Mouse (Mus musculus): ENCODE measurements around the gene Tex21.

The Tex21 gene

GRCm38 (mm10) chr12:76246646-76247045 lies at the start of gene Tex21:
Gene Tex21 (minus strand): TSS chr12:76246746.
- no peak for ATAC-seq (ENCODE audit: low TSS enrichment)

- peak; percentile 80 for ATAC-seq (ENCODE audit: low TSS enrichment)
Observed at GRCm38 (mm10) chr12:76293192-76293591, 46.6 kb upstream of the Tex21 start.

GRCm38 (mm10) chr12:76290271-76290670 lies 43.7 kb upstream of the Tex21 start:
- no peak for ATAC-seq (ENCODE audit: low TSS enrichment)

- ATAC-seq (ENCODE audit: low TSS enrichment): no peak
Observed at GRCm38 (mm10) chr12:76289428-76289827, 42.9 kb upstream of the Tex21 start.

GRCm38 (mm10) chr12:76288494-76288893 lies 41.9 kb upstream of the Tex21 start:
- ATAC-seq (ENCODE audit: low TSS enrichment): no peak

GRCm38 (mm10) chr12:76287986-76288385 lies 41.4 kb upstream of the Tex21 start:
- peak; percentile 82 for ATAC-seq (ENCODE audit: low TSS enrichment)

GRCm38 (mm10) chr12:76285418-76285817 lies 38.9 kb upstream of the Tex21 start:
- ATAC-seq (ENCODE audit: low TSS enrichment): no peak

GRCm38 (mm10) chr12:76282532-76283173 lies 36.1 kb upstream of the Tex21 start:
- peak; percentile 71 for ATAC-seq (ENCODE audit: low TSS enrichment)

- no peak; the same call in 1 of the 2 replicates for ATAC-seq (ENCODE audit: low TSS enrichment)
Observed at GRCm38 (mm10) chr12:76282132-76282531, 35.6 kb upstream of the Tex21 start.

- no peak for ATAC-seq (ENCODE audit: low TSS enrichment)
Observed at GRCm38 (mm10) chr12:76281111-76281660, 34.6 kb upstream of the Tex21 start.

- ATAC-seq (ENCODE audit: low TSS enrichment): peak; percentile 48
Observed at GRCm38 (mm10) chr12:76280556-76280955, 34.0 kb upstream of the Tex21 start.

- ATAC-seq (ENCODE audit: low TSS enrichment): no peak
Observed at GRCm38 (mm10) chr12:76278209-76278608, 31.7 kb upstream of the Tex21 start.

- no peak for ATAC-seq (ENCODE audit: low TSS enrichment)
Observed at GRCm38 (mm10) chr12:76272610-76273524, 26.3 kb upstream of the Tex21 start.

- ATAC-seq (ENCODE audit: low TSS enrichment): no peak
Observed at GRCm38 (mm10) chr12:76271516-76271915, 25.0 kb upstream of the Tex21 start.

GRCm38 (mm10) chr12:76269196-76269595 lies 22.6 kb upstream of the Tex21 start:
- no peak for ATAC-seq (ENCODE audit: low TSS enrichment)

GRCm38 (mm10) chr12:76268686-76269085 lies 22.1 kb upstream of the Tex21 start:
- no peak for ATAC-seq (ENCODE audit: low TSS enrichment)

- peak; percentile 64 for ATAC-seq (ENCODE audit: low TSS enrichment)
Observed at GRCm38 (mm10) chr12:76266875-76267274, 20.3 kb upstream of the Tex21 start.

- no peak for ATAC-seq (ENCODE audit: low TSS enrichment)
Observed at GRCm38 (mm10) chr12:76265001-76265400, 18.5 kb upstream of the Tex21 start.

- ATAC-seq (ENCODE audit: low TSS enrichment): peak; percentile 45; the same call in 1 of the 2 replicates
Observed at GRCm38 (mm10) chr12:76264325-76264965, 17.9 kb upstream of the Tex21 start.

- ATAC-seq (ENCODE audit: low TSS enrichment): no peak
Observed at GRCm38 (mm10) chr12:76263876-76264275, 17.3 kb upstream of the Tex21 start.

- ATAC-seq (ENCODE audit: low TSS enrichment): no peak
Observed at GRCm38 (mm10) chr12:76262918-76263317, 16.4 kb upstream of the Tex21 start.

- ATAC-seq (ENCODE audit: low TSS enrichment): no peak
Observed at GRCm38 (mm10) chr12:76261556-76261955, 15.0 kb upstream of the Tex21 start.

All from frontal cortex, adult (tissue).